Mouse (Mus musculus) erythroblast, embryonic 14.5 days (primary cell): ENCODE data around the gene Bicra.

Experiments
- GATA1 ChIP-seq: IDR thresholded peaks from 2 replicates; pipeline ENCODE4 v1.6.1; 2012; ENCODE audit warnings: low read length, inconsistent platforms, mixed read lengths
- TAL1 ChIP-seq: IDR thresholded peaks from 3 replicates; pipeline ENCODE4 v1.6.1; 2012; ENCODE audit warnings: low read length, inconsistent platforms, mixed read lengths

DNA sequence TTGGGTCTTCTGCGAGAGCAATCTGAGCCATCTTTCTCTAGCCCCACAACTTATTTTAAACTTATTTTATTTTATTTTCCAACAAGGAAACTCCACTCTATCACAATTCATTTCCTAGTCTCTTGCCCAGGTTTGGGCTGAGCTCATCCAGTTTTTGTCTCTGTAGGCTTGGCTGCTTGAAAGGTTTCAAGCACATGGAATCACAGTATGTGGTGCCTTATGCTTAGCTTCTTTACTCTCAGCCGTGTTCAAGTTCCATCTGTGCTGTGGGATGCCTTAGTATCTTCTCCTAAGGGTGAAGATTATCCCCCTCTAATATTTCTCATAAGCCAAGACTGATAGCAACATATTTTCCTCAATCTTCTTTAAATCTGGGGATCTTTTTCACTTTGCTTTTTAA, 39.9 kb upstream of the Bicra start:
- no peak for TF ChIP-seq GATA1
- TF ChIP-seq TAL1 = no peak
